Mouse (Mus musculus) limb, embryonic 10.5 days (tissue): ENCODE measurements around the gene Nsfl1c. TPM values are rescaled to one million over a fixed set of nuclear protein-coding genes. Genes with fewer than 3 reads are reported as not detected.
A peak's percentile ranks its signal among the peaks of the same experiment; 100 is the strongest.

Source experiments
- DNase-seq: peaks from one replicate; pipeline ENCODE4 v3.0.0-alpha.2; 2017; ENCODE audit warnings: low spot score
- H3K27ac ChIP-seq: fragments of 300-500 bp; sonication (generic); 2 replicates; pipeline ENCODE4 v1.5.1; 2016; ENCODE audit warnings: mild to moderate bottlenecking
- H3K27me3 ChIP-seq: fragments of 300-500 bp; sonication (generic); 2 replicates; pipeline ENCODE4 v1.6.1; 2016; ENCODE audit warnings: low read depth, mild to moderate bottlenecking; ENCODE audit not compliant: poor library complexity, severe bottlenecking
- H3K36me3 ChIP-seq: fragments of 300-500 bp; sonication (generic); 2 replicates; pipeline ENCODE4 v1.6.1; 2016; ENCODE audit warnings: mild to moderate bottlenecking, moderate library complexity
- H3K4me1 ChIP-seq: fragments of 300-500 bp; sonication (generic); 2 replicates; pipeline ENCODE4 v1.6.1; 2016
- H3K4me3 ChIP-seq: fragments of 300-500 bp; sonication (generic); 2 replicates; pipeline ENCODE4 v1.5.1; 2016; ENCODE audit warnings: mild to moderate bottlenecking, moderate library complexity
- H3K9me3 ChIP-seq: fragments of 300-500 bp; sonication (generic); replicated peaks from 2 replicates; pipeline ENCODE4 v1.6.1; 2016; ENCODE audit warnings: mild to moderate bottlenecking
- WGBS: fragments of 180-500 bp; shearing (Covaris S2); methylation state at CpG from one replicate; pipeline ENCODE4 v1.1.7; 2016; 5-methylcytosine and 5-hydroxymethylcytosine counted together
- polyA plus RNA-seq: library from polyadenylated mRNA; unstranded; fragments of >200 nt; fragmentation: Nextera tagmentation; extraction: Ambion mirVana; gene quantifications from 2 replicates; pipeline ENCODE4 v1.2.1, GENCODE M21; 2016

The Nsfl1c gene
- polyA plus RNA-seq, 1 experiment from 2014 or later: 325 TPM

GRCm38 (mm10) chr2:151530378-151531230 lies 36.6 kb downstream of the Nsfl1c start:
- Histone ChIP-seq H3K4me1 (peaks cover 8% of the 10 kb centered on the region), H3K27me3 (no peaks in the 10 kb centered on the region), H3K4me3 (no peak overlapping the region), H3K27ac (0 out of 2 replicates have a peak overlapping the region, but pooled peaks have one; percentile 4), H3K9me3 (no peaks in the 10 kb centered on the region), H3K36me3 (no peaks in the 10 kb centered on the region)
- WGBS: 55% methylated on average over 8 of the region's 8 CpGs
- no peak for DNase-seq

GRCm38 (mm10) chr2:151533632-151534031 lies 39.6 kb downstream of the Nsfl1c start:
- no peaks in the 10 kb centered on the region for H3K36me3 ChIP-seq
- no peak for DNase-seq
- no peak overlapping the region for H3K27ac ChIP-seq
- H3K27me3 ChIP-seq: no peaks in the 10 kb centered on the region
- peaks cover 12% of the 10 kb centered on the region for H3K4me1 ChIP-seq
- 98% methylated on average over 6 of the region's 6 CpGs for WGBS
- H3K4me3 ChIP-seq: no peak overlapping the region
- H3K9me3 ChIP-seq: no peaks in the 10 kb centered on the region

GRCm38 (mm10) chr2:151535961-151536617 lies 42.1 kb downstream of the Nsfl1c start:
- DNase-seq: no peak
- 73% methylated on average over 1 of the region's 1 CpGs for WGBS
- Histone ChIP-seq H3K27me3 (no peaks in the 10 kb centered on the region), H3K27ac (no peak overlapping the region), H3K9me3 (no peaks in the 10 kb centered on the region), H3K36me3 (no peaks in the 10 kb centered on the region), H3K4me1 (peaks cover 6% of the 10 kb centered on the region), H3K4me3 (no peak overlapping the region)

GRCm38 (mm10) chr2:151536618-151536974 lies 42.6 kb downstream of the Nsfl1c start:
- Histone ChIP-seq H3K27ac (no peak overlapping the region), H3K36me3 (no peaks in the 10 kb centered on the region), H3K27me3 (no peaks in the 10 kb centered on the region), H3K4me3 (no peak overlapping the region), H3K9me3 (no peaks in the 10 kb centered on the region), H3K4me1 (peaks cover 8% of the 10 kb centered on the region)
- no peak for DNase-seq
- WGBS: 80% methylated on average over 5 of the region's 5 CpGs

- Histone ChIP-seq H3K27ac (no peak overlapping the region), H3K4me1 (peaks cover 16% of the 10 kb centered on the region), H3K27me3 (no peaks in the 10 kb centered on the region), H3K4me3 (no peak overlapping the region), H3K36me3 (no peaks in the 10 kb centered on the region), H3K9me3 (no peaks in the 10 kb centered on the region)
- WGBS: 65% methylated on average over 4 of the region's 4 CpGs
- DNase-seq: no peak
Observed at GRCm38 (mm10) chr2:151538646-151539045, 44.7 kb downstream of the Nsfl1c start.

GRCm38 (mm10) chr2:151542323-151543062 lies 48.5 kb downstream of the Nsfl1c start, which contains the start of gene Fkbp1a:
TSS of gene Fkbp1a (plus strand) at chr2:151542483.
- Histone ChIP-seq H3K27me3 (no peaks in the 10 kb centered on the region), H3K4me3 (peak within 1 kb of the TSS; percentile 99), H3K4me1 (peaks cover 31% of the 10 kb centered on the region), H3K27ac (peak within 1 kb of the TSS; percentile 98), H3K9me3 (no peaks in the 10 kb centered on the region), H3K36me3 (peaks cover 34% of the 10 kb centered on the region)
- DNase-seq: peak; percentile 99
- under 1% methylated on average over 92 of the region's 93 CpGs for WGBS

- Histone ChIP-seq H3K27ac (peak overlapping the region; percentile 98), H3K36me3 (peaks cover 41% of the 10 kb centered on the region), H3K27me3 (no peaks in the 10 kb centered on the region), H3K4me1 (peaks cover 31% of the 10 kb centered on the region), H3K4me3 (peak overlapping the region; percentile 99), H3K9me3 (no peaks in the 10 kb centered on the region)
- peak; percentile 55 for DNase-seq
- WGBS: 2% methylated on average over 21 of the region's 21 CpGs
Observed at GRCm38 (mm10) chr2:151543063-151543895, 49.3 kb downstream of the Nsfl1c start.

GRCm38 (mm10) chr2:151544673-151545072 lies 50.7 kb downstream of the Nsfl1c start:
- no peaks in the 10 kb centered on the region for H3K9me3 ChIP-seq
- 0 out of 2 replicates have a peak overlapping the region, but pooled peaks have one; percentile 99 for H3K4me3 ChIP-seq
- DNase-seq: no peak
- no peaks in the 10 kb centered on the region for H3K27me3 ChIP-seq
- 91% methylated on average over 6 of the region's 6 CpGs for WGBS
- H3K36me3 ChIP-seq: peaks cover 55% of the 10 kb centered on the region
- H3K27ac ChIP-seq: no peak overlapping the region
- peaks cover 31% of the 10 kb centered on the region for H3K4me1 ChIP-seq

GRCm38 (mm10) chr2:151546571-151546970 lies 52.6 kb downstream of the Nsfl1c start:
- H3K9me3 ChIP-seq: no peaks in the 10 kb centered on the region
- peaks cover 74% of the 10 kb centered on the region for H3K36me3 ChIP-seq
- H3K4me1 ChIP-seq: peaks cover 28% of the 10 kb centered on the region

GRCm38 (mm10) chr2:151549615-151550121 lies 55.7 kb downstream of the Nsfl1c start:
- no peak overlapping the region for H3K27ac ChIP-seq
- DNase-seq: no peak
- H3K27me3 ChIP-seq: no peaks in the 10 kb centered on the region
- WGBS: 87% methylated on average over 3 of the region's 3 CpGs
- peaks cover 9% of the 10 kb centered on the region for H3K4me1 ChIP-seq
- peaks cover 100% of the 10 kb centered on the region for H3K36me3 ChIP-seq
- H3K9me3 ChIP-seq: no peaks in the 10 kb centered on the region
- H3K4me3 ChIP-seq: no peak overlapping the region

More at GRCm38 (mm10) chr2:151546571-151546970, 52.6 kb downstream of the Nsfl1c start:
- no peak overlapping the region for H3K27ac ChIP-seq
- H3K27me3 ChIP-seq: no peaks in the 10 kb centered on the region
- DNase-seq: no peak
- H3K4me3 ChIP-seq: no peak overlapping the region
- WGBS: 93% methylated on average over 4 of the region's 4 CpGs
